Mouse (Mus musculus) stomach, embryonic 14.5 days (tissue): ENCODE data around the gene Hspd1. TPM values are rescaled to one million over a fixed set of nuclear protein-coding genes. Genes with fewer than 3 reads are reported as not detected.

Source experiments
- ATAC-seq: fragments of 200-750 bp; cut with Nextera tagmentation; 2 replicates; pipeline ENCODE4 v1.8.0; 2017; ENCODE audit warnings: low read depth, moderate TSS enrichment; ENCODE audit not compliant: insufficient number of reproducible peaks, insufficient read depth, low FRiP score
- H3K27ac ChIP-seq: fragments of 300-500 bp; sonication (generic); 2 replicates; pipeline ENCODE4 v1.5.1; 2014; ENCODE audit warnings: mild to moderate bottlenecking, low read length, moderate library complexity, mixed read lengths
- H3K27me3 ChIP-seq: fragments of 300-500 bp; sonication (generic); 2 replicates; pipeline ENCODE4 v1.6.1; 2014; ENCODE audit warnings: low read length, control low read depth, mixed read lengths; ENCODE audit not compliant: control insufficient read depth, insufficient read depth
- H3K36me3 ChIP-seq: fragments of 300-500 bp; sonication (generic); 2 replicates; pipeline ENCODE4 v1.6.1; 2014; ENCODE audit warnings: mild to moderate bottlenecking, control low read depth, low read length, moderate library complexity, mixed read lengths; ENCODE audit not compliant: control insufficient read depth, insufficient read depth
- H3K4me1 ChIP-seq: fragments of 300-500 bp; sonication (generic); 2 replicates; pipeline ENCODE4 v1.6.1; 2014; ENCODE audit warnings: low read length, control low read depth, mixed read lengths; ENCODE audit not compliant: control insufficient read depth, insufficient read depth
- H3K4me2 ChIP-seq: fragments of 300-500 bp; sonication (generic); replicated peaks from 2 replicates; pipeline ENCODE4 v1.6.1; 2014; ENCODE audit warnings: low read depth, low read length, control low read depth
- H3K4me3 ChIP-seq: fragments of 300-500 bp; sonication (generic); 2 replicates; pipeline ENCODE4 v1.5.1; 2014; ENCODE audit warnings: low read depth, low read length, control low read depth
- H3K9ac ChIP-seq: fragments of 300-500 bp; sonication (generic); replicated peaks from 2 replicates; pipeline ENCODE4 v1.6.1; 2014; ENCODE audit warnings: low read depth, mild to moderate bottlenecking, control low read depth, low read length, moderate library complexity, mixed read lengths
- H3K9me3 ChIP-seq: fragments of 300-500 bp; sonication (generic); 2 replicates; pipeline ENCODE4 v1.6.1; 2016; ENCODE audit warnings: low read depth, low read length, control low read depth; ENCODE audit not compliant: control insufficient read depth
- WGBS: fragments of 180-500 bp; shearing (Covaris S2); extraction: QIAGEN DNeasy Blood & Tissue Kit; methylation state at CpG from one replicate; pipeline ENCODE4 v1.1.7; 2014; 5-methylcytosine and 5-hydroxymethylcytosine counted together
- polyA plus RNA-seq: library from polyadenylated mRNA; unstranded; fragments of >200 nt; fragmentation: Nextera tagmentation; extraction: Ambion mirVana; gene quantifications from 2 replicates; pipeline ENCODE4 v1.2.1, GENCODE M21; 2014

Gene Hspd1
- polyA plus RNA-seq, 1 experiment from 2014 or later = 298 TPM

GRCm38 (mm10) chr1:55092056-55092455 lies 4.0 kb upstream of the Hspd1 start:
- Histone ChIP-seq H3K4me1 (peaks cover 6% of the 10 kb centered on the region), H3K9ac (no peak overlapping the region), H3K27ac (no peak overlapping the region), H3K4me3 (no peak overlapping the region), H3K27me3 (no peaks in the 10 kb centered on the region), H3K9me3 (no peaks in the 10 kb centered on the region), H3K4me2 (no peak overlapping the region), H3K36me3 (peaks cover 11% of the 10 kb centered on the region)
- 96% methylated on average over 2 of the region's 2 CpGs for WGBS
- no peak for ATAC-seq

GRCm38 (mm10) chr1:55089498-55090064 lies 1.5 kb upstream of the Hspd1 start:
- no peak for ATAC-seq
- no peaks in the 10 kb centered on the region for H3K9me3 ChIP-seq
- H3K4me2 ChIP-seq = peak overlapping the region; percentile 58
- peak overlapping the region; percentile 99 for H3K4me3 ChIP-seq
- H3K27ac ChIP-seq = no peak overlapping the region
- H3K36me3 ChIP-seq = peaks cover 17% of the 10 kb centered on the region
- H3K27me3 ChIP-seq = no peaks in the 10 kb centered on the region
- H3K4me1 ChIP-seq = peaks cover 13% of the 10 kb centered on the region
- H3K9ac ChIP-seq = peak overlapping the region; percentile 72
- WGBS = 80% methylated on average over 5 of the region's 5 CpGs

GRCm38 (mm10) chr1:55088611-55089497 lies 811 bp upstream of the Hspd1 start:
- ATAC-seq = no peak
- H3K4me3 ChIP-seq = peak overlapping the region; percentile 99
- peaks cover 20% of the 10 kb centered on the region for H3K36me3 ChIP-seq

DNA sequence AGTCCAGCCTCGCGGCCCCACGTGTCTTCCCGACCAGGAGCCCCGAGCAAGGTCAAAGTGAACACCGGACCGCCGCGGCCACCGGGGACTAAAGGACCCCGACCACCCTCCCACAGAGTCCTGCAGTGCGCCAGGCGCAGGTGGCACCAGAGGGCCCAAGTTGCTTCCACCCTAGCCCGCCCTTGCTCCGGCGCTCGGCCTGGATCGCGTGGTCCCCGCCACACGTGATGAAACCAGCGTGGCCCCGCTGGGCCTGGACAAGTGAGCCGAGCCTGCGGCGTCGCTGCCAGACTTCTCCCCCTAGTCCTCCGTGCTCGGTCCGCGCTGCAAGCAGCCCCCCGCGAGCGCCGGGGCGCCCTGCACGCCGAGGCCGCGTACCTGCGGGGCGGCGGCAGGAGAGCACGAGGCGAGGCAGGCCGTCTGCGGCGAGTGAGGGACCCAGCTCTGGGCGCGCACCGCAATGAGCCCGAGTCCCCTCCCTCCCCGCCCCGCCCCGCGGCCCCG lies 590 bp downstream of the Hspd1 start:
- H3K36me3 ChIP-seq = peaks cover 34% of the 10 kb centered on the region
- peak overlapping the region; percentile 94 for H3K4me2 ChIP-seq
- no peaks in the 10 kb centered on the region for H3K9me3 ChIP-seq
- under 1% methylated on average over 48 of the region's 57 CpGs for WGBS
- peak overlapping the region; percentile 96 for H3K9ac ChIP-seq
- H3K4me3 ChIP-seq = peak overlapping the region; percentile 99
- no peaks in the 10 kb centered on the region for H3K27me3 ChIP-seq
- ATAC-seq = peak; percentile 21; the same call in 1 of the 2 replicates
- H3K4me1 ChIP-seq = peaks cover 13% of the 10 kb centered on the region
- H3K27ac ChIP-seq = peak overlapping the region; percentile 95

More at GRCm38 (mm10) chr1:55088611-55089497, 811 bp upstream of the Hspd1 start:
- peak overlapping the region; percentile 72 for H3K9ac ChIP-seq
- WGBS = 6% methylated on average over 16 of the region's 16 CpGs
- peaks cover 13% of the 10 kb centered on the region for H3K4me1 ChIP-seq
- no peaks in the 10 kb centered on the region for H3K9me3 ChIP-seq
- peak overlapping the region; percentile 58 for H3K4me2 ChIP-seq
- no peaks in the 10 kb centered on the region for H3K27me3 ChIP-seq
- H3K27ac ChIP-seq = peak overlapping the region; percentile 95

DNA sequence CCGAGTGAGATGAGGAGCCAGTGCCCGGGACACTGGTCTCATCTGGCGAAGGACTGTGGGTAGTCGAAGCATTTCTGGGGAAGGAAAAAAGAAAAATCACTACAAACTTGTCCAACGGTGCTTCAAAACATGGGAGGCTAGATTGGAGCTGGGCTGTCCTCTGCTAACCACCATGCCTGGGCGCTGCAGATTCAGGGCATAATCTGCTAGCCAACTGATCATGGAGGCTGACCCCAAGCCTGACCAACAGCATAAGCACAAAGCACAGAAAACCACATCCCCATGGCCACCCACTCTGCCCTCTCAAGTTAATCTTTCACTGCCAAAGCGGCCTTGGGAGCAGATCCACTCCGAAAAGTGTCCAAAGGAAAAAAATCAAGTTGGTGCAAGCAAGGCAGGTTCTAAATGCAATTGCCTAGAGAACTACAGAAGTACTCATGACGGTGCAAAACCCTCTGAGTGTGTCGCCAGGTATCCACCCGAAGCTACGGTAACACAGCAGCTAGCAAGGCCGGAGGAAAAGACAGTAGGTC lies 1.1 kb downstream of the Hspd1 start:
- ATAC-seq = no peak
- peak overlapping the region; percentile 94 for H3K4me2 ChIP-seq
- WGBS = under 1% methylated on average over 13 of the region's 13 CpGs
- peaks cover 37% of the 10 kb centered on the region for H3K36me3 ChIP-seq
- no peaks in the 10 kb centered on the region for H3K9me3 ChIP-seq
- peaks cover 13% of the 10 kb centered on the region for H3K4me1 ChIP-seq
- peak overlapping the region; percentile 95 for H3K27ac ChIP-seq
- peak overlapping the region; percentile 96 for H3K9ac ChIP-seq
- H3K27me3 ChIP-seq = no peaks in the 10 kb centered on the region
- H3K4me3 ChIP-seq = peak overlapping the region; percentile 99

DNA sequence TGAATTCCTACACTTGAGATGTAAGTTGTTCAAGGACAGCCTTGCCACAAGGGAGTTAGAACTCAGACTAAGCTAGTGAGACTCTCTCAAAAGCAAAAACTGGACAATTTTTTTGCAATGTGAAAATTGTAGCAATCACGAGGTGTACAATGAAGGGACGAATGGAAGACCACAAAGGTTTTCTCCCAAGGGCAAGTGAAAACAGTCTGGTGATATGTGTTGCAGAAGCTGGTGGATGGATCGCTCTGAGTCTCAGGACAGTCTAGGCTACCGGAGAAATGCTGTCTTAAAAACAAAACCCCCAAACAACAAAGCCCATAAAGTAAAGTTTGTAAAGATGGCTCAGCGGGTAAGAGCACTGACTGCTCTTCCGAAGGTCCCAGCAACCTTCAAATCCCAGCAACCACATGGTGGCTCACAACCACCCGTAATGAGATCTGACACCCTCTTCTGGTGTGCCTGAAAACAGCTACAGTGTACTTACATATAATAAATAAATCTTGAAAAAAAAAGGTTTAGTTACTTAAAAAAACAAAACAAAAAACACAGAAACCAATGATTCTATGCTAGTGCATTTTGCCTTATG lies 2.2 kb downstream of the Hspd1 start:
- ATAC-seq = no peak
- H3K4me3 ChIP-seq = peak overlapping the region; percentile 99
- peaks cover 13% of the 10 kb centered on the region for H3K4me1 ChIP-seq
- H3K9ac ChIP-seq = no peak overlapping the region
- no peaks in the 10 kb centered on the region for H3K27me3 ChIP-seq
- 56% methylated on average over 7 of the region's 7 CpGs for WGBS
- peak overlapping the region; percentile 94 for H3K4me2 ChIP-seq
- peaks cover 39% of the 10 kb centered on the region for H3K36me3 ChIP-seq
- H3K9me3 ChIP-seq = no peaks in the 10 kb centered on the region
- H3K27ac ChIP-seq = no peak overlapping the region

DNA sequence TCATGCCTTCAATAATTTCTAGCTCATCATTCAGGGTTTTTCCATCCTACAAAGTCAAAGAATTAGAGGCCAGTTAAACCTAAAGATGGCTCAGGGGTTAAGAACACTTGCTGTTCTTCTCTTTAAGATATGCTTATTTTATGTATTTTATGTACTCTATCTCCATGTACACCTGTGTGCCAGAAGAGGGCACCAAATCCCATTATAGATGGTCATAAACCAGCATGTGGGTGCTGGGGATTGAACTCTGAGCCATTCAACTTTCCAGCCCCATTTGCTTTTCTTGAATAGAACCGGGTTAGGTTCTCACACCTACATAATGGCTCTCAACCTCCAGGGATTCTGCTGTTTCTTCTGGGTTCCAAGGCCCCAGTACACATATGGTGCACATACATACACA lies 5.9 kb downstream of the Hspd1 start:
- ATAC-seq = no peak
- H3K9ac ChIP-seq = no peak overlapping the region
- H3K9me3 ChIP-seq = no peaks in the 10 kb centered on the region
- peaks cover 7% of the 10 kb centered on the region for H3K4me1 ChIP-seq
- no peak overlapping the region for H3K4me3 ChIP-seq
- peaks cover 65% of the 10 kb centered on the region for H3K36me3 ChIP-seq
- H3K27ac ChIP-seq = no peak overlapping the region
- 84% methylated on average over 1 of the region's 1 CpGs for WGBS
- H3K27me3 ChIP-seq = no peaks in the 10 kb centered on the region
- no peak overlapping the region for H3K4me2 ChIP-seq

- no peak overlapping the region for H3K4me3 ChIP-seq
- H3K27ac ChIP-seq = no peak overlapping the region
- H3K4me1 ChIP-seq = no peaks in the 10 kb centered on the region
- peaks cover 62% of the 10 kb centered on the region for H3K36me3 ChIP-seq
- 93% methylated on average over 4 of the region's 4 CpGs for WGBS
- ATAC-seq = no peak
- no peaks in the 10 kb centered on the region for H3K9me3 ChIP-seq
- no peak overlapping the region for H3K9ac ChIP-seq
- no peaks in the 10 kb centered on the region for H3K27me3 ChIP-seq
- no peak overlapping the region for H3K4me2 ChIP-seq
Measured at GRCm38 (mm10) chr1:55079677-55080076, 8.4 kb downstream of the Hspd1 start.
